Mouse (Mus musculus) hindbrain, embryonic 14.5 days (tissue): ENCODE data around the gene Taf6l. TPM values are rescaled to one million over a fixed set of nuclear protein-coding genes. Genes with fewer than 3 reads are reported as not detected.

Experiments used
- ATAC-seq: fragments of 200-750 bp; cut with Nextera tagmentation; 2 replicates; pipeline ENCODE4 v1.8.0; 2017; ENCODE audit warnings: moderate number of reproducible peaks, mild to moderate bottlenecking, moderate TSS enrichment, moderate library complexity; ENCODE audit not compliant: low FRiP score
- DNase-seq: peaks from one replicate; pipeline ENCODE4 v3.0.0-alpha.2; 2015; ENCODE audit warnings: low spot score
- H3K27ac ChIP-seq: fragments of 300-500 bp; sonication (generic); 2 replicates; pipeline ENCODE4 v1.5.1; 2014; ENCODE audit warnings: mild to moderate bottlenecking, moderate library complexity
- H3K27me3 ChIP-seq: fragments of 300-500 bp; sonication (generic); 2 replicates; pipeline ENCODE4 v1.6.1; 2014; ENCODE audit warnings: mild to moderate bottlenecking, low read length, mixed read lengths; ENCODE audit not compliant: control insufficient read depth, insufficient read depth
- H3K36me3 ChIP-seq: fragments of 300-500 bp; sonication (generic); replicated peaks from 2 replicates; pipeline ENCODE4 v1.6.1; 2014; ENCODE audit not compliant: control insufficient read depth, insufficient read depth
- H3K4me1 ChIP-seq: fragments of 300-500 bp; sonication (generic); replicated peaks from 2 replicates; pipeline ENCODE4 v1.6.1; 2014; ENCODE audit warnings: antibody characterized with exemption, low read length, mixed read lengths; ENCODE audit not compliant: control insufficient read depth, insufficient read depth
- H3K4me2 ChIP-seq: fragments of 300-500 bp; sonication (generic); replicated peaks from 2 replicates; pipeline ENCODE4 v1.6.1; 2014; ENCODE audit warnings: mild to moderate bottlenecking, moderate library complexity
- H3K4me3 ChIP-seq: fragments of 300-500 bp; sonication (generic); replicated peaks from 2 replicates; pipeline ENCODE4 v1.5.1; 2014; ENCODE audit warnings: mild to moderate bottlenecking, low read length
- H3K9ac ChIP-seq: fragments of 300-500 bp; sonication (generic); 2 replicates; pipeline ENCODE4 v1.6.1; 2014
- H3K9me3 ChIP-seq: fragments of 300-500 bp; sonication (generic); 2 replicates; pipeline ENCODE4 v1.6.1; 2016; ENCODE audit warnings: low read length; ENCODE audit not compliant: control insufficient read depth
- WGBS: fragments of 180-500 bp; shearing (Covaris S2); extraction: QIAGEN DNeasy Blood & Tissue Kit; methylation state at CpG from one replicate; pipeline ENCODE4 v1.1.7; 2014; 5-methylcytosine and 5-hydroxymethylcytosine counted together
- polyA plus RNA-seq: library from polyadenylated mRNA; unstranded; fragments of >200 nt; fragmentation: Nextera tagmentation; extraction: Ambion mirVana; gene quantifications from 2 replicates; pipeline ENCODE4 v1.2.1, GENCODE M21; 2014

Gene Taf6l
- polyA plus RNA-seq, 1 experiment from 2014 or later: 18.7 TPM

GRCm38 (mm10) chr19:8770567-8771270, 15.5 kb downstream of the Taf6l start, which contains the start of gene Tmem223:
Tmem223 (plus strand) TSS chr19:8770996.
- H3K9ac ChIP-seq: peak within 1 kb of the TSS; percentile 86
- 16% methylated on average over 29 of the region's 29 CpGs for WGBS
- H3K27me3 ChIP-seq: no peaks in the 10 kb centered on the region
- DNase-seq: peak; percentile 79
- peak; percentile 56 for ATAC-seq
- peak within 1 kb of the TSS; percentile 86 for H3K4me2 ChIP-seq
- peaks cover 69% of the 10 kb centered on the region for H3K36me3 ChIP-seq
- peak within 1 kb of the TSS; percentile 82 for H3K27ac ChIP-seq
- peaks cover 36% of the 10 kb centered on the region for H3K4me1 ChIP-seq
- no peaks in the 10 kb centered on the region; the same call in 1 of the 2 replicates for H3K9me3 ChIP-seq
- peak within 1 kb of the TSS; percentile 59 for H3K4me3 ChIP-seq

DNA sequence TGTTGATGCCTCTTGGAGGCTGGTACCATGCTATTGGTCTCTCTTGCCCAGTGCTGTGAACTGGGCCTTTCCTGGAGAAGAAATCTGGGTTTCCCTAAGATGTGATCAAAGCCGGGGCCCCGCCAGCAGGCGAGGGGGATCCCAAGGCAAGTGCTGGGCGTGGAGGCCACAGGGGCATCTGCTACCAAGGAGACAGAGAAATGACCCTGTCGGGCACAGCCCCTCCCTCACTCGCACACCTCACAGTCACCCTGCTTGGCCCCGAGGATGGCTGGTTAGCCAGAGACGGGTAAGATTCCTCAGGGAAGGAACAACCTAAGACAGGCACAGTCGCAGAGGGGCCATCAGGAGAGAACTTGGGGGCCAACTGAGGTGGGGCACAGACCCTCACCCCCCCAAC, 20.7 kb downstream of the Taf6l start:
- 96% methylated on average over 9 of the region's 9 CpGs for WGBS
- Histone ChIP-seq H3K4me2 (no peak overlapping the region), H3K36me3 (peaks cover 86% of the 10 kb centered on the region), H3K9me3 (peaks cover 11% of the 10 kb centered on the region; the same call in 1 of the 2 replicates), H3K27ac (no peak overlapping the region), H3K27me3 (no peaks in the 10 kb centered on the region), H3K4me3 (no peak overlapping the region), H3K4me1 (peaks cover 5% of the 10 kb centered on the region), H3K9ac (no peak overlapping the region)
- ATAC-seq: no peak
- no peak for DNase-seq

GRCm38 (mm10) chr19:8763276-8763675, 22.9 kb downstream of the Taf6l start:
- no peak overlapping the region for H3K4me2 ChIP-seq
- WGBS: 97% methylated on average over 4 of the region's 4 CpGs
- H3K27me3 ChIP-seq: no peaks in the 10 kb centered on the region
- peaks cover 63% of the 10 kb centered on the region for H3K36me3 ChIP-seq
- H3K9ac ChIP-seq: no peak overlapping the region
- peaks cover 7% of the 10 kb centered on the region for H3K4me1 ChIP-seq
- no peak for ATAC-seq
- no peak overlapping the region for H3K27ac ChIP-seq
- no peak overlapping the region for H3K4me3 ChIP-seq
- peaks cover 11% of the 10 kb centered on the region; the same call in 1 of the 2 replicates for H3K9me3 ChIP-seq
- DNase-seq: no peak

DNA sequence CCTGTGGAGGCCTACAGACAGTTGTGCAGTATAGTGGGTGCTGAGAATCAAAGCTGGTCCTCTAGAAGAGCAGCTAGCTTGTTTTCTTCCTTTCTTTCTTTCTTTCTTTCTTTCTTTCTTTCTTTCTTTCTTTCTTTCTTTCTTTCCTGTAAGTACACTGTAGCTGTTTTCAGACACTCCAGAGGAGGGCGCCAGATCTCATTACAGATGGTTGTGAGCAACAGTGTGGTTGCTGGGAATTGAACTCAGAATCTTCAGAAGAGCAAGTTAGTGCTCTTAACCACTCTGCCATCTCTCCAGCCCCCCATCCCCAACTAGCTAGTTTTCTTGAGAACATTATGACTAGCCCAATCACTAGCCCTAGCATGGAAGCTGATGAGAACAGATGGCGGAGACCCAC, 25.5 kb downstream of the Taf6l start:
- no peak for DNase-seq
- no peak overlapping the region for H3K4me3 ChIP-seq
- WGBS: 83% methylated on average over 2 of the region's 2 CpGs

GRCm38 (mm10) chr19:8758899-8759298, 27.3 kb downstream of the Taf6l start:
- Histone ChIP-seq H3K9ac (no peak overlapping the region), H3K27ac (no peak overlapping the region), H3K27me3 (no peaks in the 10 kb centered on the region), H3K4me2 (peak overlapping the region; percentile 90; the same call in 1 of the 2 replicates), H3K4me1 (peaks cover 28% of the 10 kb centered on the region), H3K36me3 (peaks cover 38% of the 10 kb centered on the region), H3K4me3 (no peak overlapping the region), H3K9me3 (no peaks in the 10 kb centered on the region)
- ATAC-seq (no peak), DNase-seq (no peak)
- 90% methylated on average over 2 of the region's 2 CpGs for WGBS

More for the DNA sequence above, 25.5 kb downstream of the Taf6l start:
- peaks cover 38% of the 10 kb centered on the region for H3K36me3 ChIP-seq
- peaks cover 11% of the 10 kb centered on the region; the same call in 1 of the 2 replicates for H3K9me3 ChIP-seq
- no peak for ATAC-seq
- H3K9ac ChIP-seq: no peak overlapping the region
- H3K27ac ChIP-seq: no peak overlapping the region
- no peaks in the 10 kb centered on the region for H3K27me3 ChIP-seq
- H3K4me1 ChIP-seq: peaks cover 23% of the 10 kb centered on the region
- H3K4me2 ChIP-seq: no peak overlapping the region

GRCm38 (mm10) chr19:8757471-8757998, 28.7 kb downstream of the Taf6l start:
- Histone ChIP-seq H3K27ac (peak overlapping the region; percentile 85), H3K9me3 (no peaks in the 10 kb centered on the region), H3K4me3 (peak overlapping the region; percentile 84), H3K9ac (peak overlapping the region; percentile 95), H3K27me3 (no peaks in the 10 kb centered on the region), H3K4me2 (peak overlapping the region; percentile 90), H3K4me1 (peaks cover 28% of the 10 kb centered on the region), H3K36me3 (peaks cover 38% of the 10 kb centered on the region)
- WGBS: 7% methylated on average over 14 of the region's 14 CpGs
- ATAC-seq (no peak), DNase-seq (no peak)

- DNase-seq: peak; percentile 96
- H3K4me3 ChIP-seq: peak within 1 kb of the TSS; percentile 84
- H3K9me3 ChIP-seq: no peaks in the 10 kb centered on the region
- H3K4me1 ChIP-seq: peaks cover 28% of the 10 kb centered on the region
- peak within 1 kb of the TSS; percentile 90 for H3K4me2 ChIP-seq
- WGBS: under 1% methylated on average over 75 of the region's 75 CpGs
- peak; percentile 95 for ATAC-seq
- H3K9ac ChIP-seq: peak within 1 kb of the TSS; percentile 95
- peaks cover 39% of the 10 kb centered on the region for H3K36me3 ChIP-seq
- no peaks in the 10 kb centered on the region for H3K27me3 ChIP-seq
- H3K27ac ChIP-seq: peak within 1 kb of the TSS; percentile 85
Observed at GRCm38 (mm10) chr19:8756635-8757387, 29.4 kb downstream of the Taf6l start, which contains the start of gene Nxf1. Nxf1 (plus strand) TSS chr19:8757073.

- no peak overlapping the region for H3K9ac ChIP-seq
- WGBS: 82% methylated on average over 3 of the region's 3 CpGs
- ATAC-seq: no peak
- no peak overlapping the region for H3K27ac ChIP-seq
- H3K4me2 ChIP-seq: peak overlapping the region; percentile 90; the same call in 1 of the 2 replicates
- H3K9me3 ChIP-seq: no peaks in the 10 kb centered on the region
- H3K27me3 ChIP-seq: no peaks in the 10 kb centered on the region
- peak overlapping the region; percentile 84; the same call in 1 of the 2 replicates for H3K4me3 ChIP-seq
- DNase-seq: no peak
- H3K36me3 ChIP-seq: peaks cover 49% of the 10 kb centered on the region
- peaks cover 28% of the 10 kb centered on the region for H3K4me1 ChIP-seq
Observed at GRCm38 (mm10) chr19:8755652-8756051, 30.6 kb downstream of the Taf6l start.

- no peak overlapping the region for H3K9ac ChIP-seq
- no peak for DNase-seq
- peaks cover 93% of the 10 kb centered on the region for H3K36me3 ChIP-seq
- ATAC-seq: no peak
- WGBS: 82% methylated on average over 2 of the region's 2 CpGs
- no peak overlapping the region for H3K27ac ChIP-seq
- no peaks in the 10 kb centered on the region for H3K27me3 ChIP-seq
- H3K9me3 ChIP-seq: no peaks in the 10 kb centered on the region
- H3K4me3 ChIP-seq: no peak overlapping the region
- H3K4me1 ChIP-seq: peaks cover 12% of the 10 kb centered on the region
- H3K4me2 ChIP-seq: no peak overlapping the region
Observed at GRCm38 (mm10) chr19:8747368-8747767, 38.8 kb downstream of the Taf6l start.
